Mouse (Mus musculus) bone marrow, adult 2 months (tissue): ENCODE results near the gene Fnbp1.

Source experiments
- CTCF ChIP-seq: fragments of 200-500 bp; IDR thresholded peaks from 2 replicates; pipeline ENCODE4 v1.5.1; 2011; ENCODE audit warnings: low read length, control low read depth; ENCODE audit not compliant: control insufficient read depth, insufficient read depth
- POLR2A ChIP-seq: fragments of 200-500 bp; IDR thresholded peaks from 2 replicates; pipeline ENCODE4 v1.6.1; 2011; ENCODE audit warnings: low read depth, mild to moderate bottlenecking, control low read depth, low read length, borderline replicate concordance; ENCODE audit not compliant: control insufficient read depth

DNA sequence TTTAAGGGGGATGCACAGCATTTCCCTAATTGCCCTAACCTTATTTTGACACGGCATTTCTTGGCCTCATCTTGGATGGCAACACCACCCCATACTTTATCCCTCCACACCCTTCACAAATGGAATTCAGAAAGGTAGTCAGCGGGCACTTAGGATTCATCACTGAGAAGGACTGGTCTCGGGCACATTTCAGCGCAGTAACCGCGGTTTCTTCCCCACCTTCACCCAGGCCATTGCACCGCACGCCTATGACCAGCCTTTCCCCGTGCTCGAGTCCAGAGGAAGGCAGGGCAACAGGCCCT, 1.1 kb downstream of the Fnbp1 start:
- TF ChIP-seq CTCF (no peak), POLR2A (no peak)
